Mouse (Mus musculus) layer of hippocampus, adult 6 months (tissue): ENCODE results near the gene Cd300ld3. TPM values are rescaled to one million over a fixed set of nuclear protein-coding genes. Genes with fewer than 3 reads are reported as not detected.

ENCODE experiments used
- long read RNA-seq, 2 experiments: library from polyadenylated mRNA; unstranded; transcript quantifications; one replicate each; pipeline ENCODE4 v2.0.0; 2019 to 2020
- polyA plus RNA-seq: library from polyadenylated mRNA; unstranded; fragments of <200 nt; fragmentation: Nextera tagmentation; gene quantifications from 2 replicates; pipeline ENCODE4 v1.2.3, GENCODE M21; 2021

Cd300ld3 gene
- polyA plus RNA-seq, result 0.87 and 1.1 TPM in 2 replicates
- long read RNA-seq, experiment 1, result 0 reads
- long read RNA-seq, experiment 2, result 0 reads

GRCm38 (mm10) chr11:115048259-115048658, at the start of gene Cd300ld3:
Gene Cd300ld3 (minus strand): TSS chr11:115048409.

GRCm38 (mm10) chr11:115091362-115091901, 43.2 kb upstream of the Cd300ld3 start, which contains the start of gene Rab37:
Gene Rab37 (plus strand): TSS chr11:115091431.

GRCm38 (mm10) chr11:115062077-115062476, 13.9 kb upstream of the Cd300ld3 start, which contains the start of gene Cd300e:
Gene Cd300e (minus strand): TSS chr11:115062177.

GRCm38 (mm10) chr11:115037669-115038068, 10.5 kb downstream of the Cd300ld3 start, which contains the start of gene Cd300ld5:
Gene Cd300ld5 (minus strand): TSS chr11:115037769.

DNA sequence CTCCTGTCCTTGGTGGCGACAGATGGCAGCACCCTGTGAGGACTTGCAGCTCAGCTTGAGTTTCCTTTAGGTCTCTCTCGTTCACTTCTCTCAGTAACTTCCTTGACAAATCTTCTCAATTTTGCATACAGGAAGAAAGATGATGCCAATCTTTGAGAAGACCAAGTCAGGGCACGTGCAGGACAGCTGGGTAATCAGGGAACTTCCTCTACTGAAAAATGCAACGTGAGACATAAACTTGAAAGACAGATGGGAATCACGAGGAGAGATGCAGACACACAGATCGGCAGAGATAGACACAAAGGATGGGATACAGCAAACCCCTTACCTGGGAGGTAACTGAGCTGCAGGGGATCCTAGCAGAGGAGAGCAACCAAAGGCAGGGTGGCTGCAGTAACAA, 21.3 kb downstream of the Cd300ld3 start, which contains the start of gene Cd300ld4:
Gene Cd300ld4 (minus strand): TSS at position 101 of the 400 bp plus-strand sequence.

GRCm38 (mm10) chr11:115016093-115016492, 32.1 kb downstream of the Cd300ld3 start, which contains the start of gene Cd300ld2:
Gene Cd300ld2 (minus strand): TSS chr11:115016193.

DNA sequence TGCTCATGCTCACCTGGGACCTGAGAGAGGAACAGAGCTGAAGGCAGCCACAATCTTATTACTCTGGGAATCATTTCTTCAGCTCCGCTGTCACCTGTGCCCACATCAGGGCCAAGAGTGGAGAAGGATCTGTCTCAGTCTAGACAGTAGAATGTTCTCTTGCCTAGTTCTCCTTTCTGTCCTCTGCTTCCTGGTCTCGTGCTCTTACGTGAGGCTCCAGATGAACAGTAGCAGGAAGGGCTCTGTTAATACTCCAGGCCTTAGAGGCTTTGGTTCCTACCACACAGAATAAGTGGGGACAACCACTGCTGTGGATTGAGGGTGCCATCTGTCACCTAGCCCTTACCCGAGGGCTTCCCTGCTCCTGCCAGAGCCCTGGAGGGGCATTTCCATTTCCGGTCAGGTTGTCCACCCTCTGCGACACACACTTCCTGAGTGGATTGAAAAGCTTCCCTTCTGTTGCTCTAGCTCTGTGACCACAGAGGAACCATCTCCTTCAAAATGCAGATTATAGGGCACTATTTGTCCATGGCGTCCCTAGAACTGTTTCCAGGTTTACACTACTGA, 46.7 kb downstream of the Cd300ld3 start, which contains the start of gene Cd300c2:
Gene Cd300c2 (minus strand): TSS at position 407 of the 567 bp plus-strand sequence.

Other genes with a start within 250 kb of the Cd300ld3 start
- not detected in 2 replicates for gene Gpr142, start 249.5 kb downstream of the Cd300ld3 start, polyA plus RNA-seq
- gene Gprc5c, start 197.3 kb downstream of the Cd300ld3 start, polyA plus RNA-seq, result 3.1 and 6.1 TPM in 2 replicates
- 0.95 and 1.2 TPM in 2 replicates for gene Cd300a, start 158.4 kb downstream of the Cd300ld3 start, polyA plus RNA-seq
- 0.05 TPM in 1 of 2 replicates, not detected in the other for gene Cd300lb, start 114.0 kb downstream of the Cd300ld3 start, polyA plus RNA-seq
- gene Cd300c, start 79.3 kb downstream of the Cd300ld3 start, polyA plus RNA-seq, result not detected in 2 replicates
- gene Cd300ld, start 58.5 kb downstream of the Cd300ld3 start, polyA plus RNA-seq, result 0.05 TPM in 1 of 2 replicates, not detected in the other
- gene Cd300c2, start 46.5 kb downstream of the Cd300ld3 start, polyA plus RNA-seq, result 5.0 and 6.7 TPM in 2 replicates
- not detected in 2 replicates for gene Cd300ld2, start 32.2 kb downstream of the Cd300ld3 start, polyA plus RNA-seq
- 0.82 and 2.2 TPM in 2 replicates for gene Cd300ld4, start 21.4 kb downstream of the Cd300ld3 start, polyA plus RNA-seq
- 0.44 and 0.52 TPM in 2 replicates for gene Cd300ld5, start 10.6 kb downstream of the Cd300ld3 start, polyA plus RNA-seq
- 0.06 TPM in 1 of 2 replicates, not detected in the other for gene Cd300e, start 13.8 kb upstream of the Cd300ld3 start, polyA plus RNA-seq
- 1.3 and 1.6 TPM in 2 replicates for gene Rab37, start 43.0 kb upstream of the Cd300ld3 start, polyA plus RNA-seq
- 0.11 TPM in 1 of 2 replicates, not detected in the other for gene Cd300lf, start 85.6 kb upstream of the Cd300ld3 start, polyA plus RNA-seq
- gene Slc9a3r1, start 114.9 kb upstream of the Cd300ld3 start, polyA plus RNA-seq, result 23.9 and 27.7 TPM in 2 replicates
- 23.0 and 28.3 TPM in 2 replicates for gene Tmem104, start 139.1 kb upstream of the Cd300ld3 start, polyA plus RNA-seq
- 40.7 and 42.7 TPM in 2 replicates for gene Nat9, start 139.4 kb upstream of the Cd300ld3 start, polyA plus RNA-seq
- gene Grin2c, start 218.8 kb upstream of the Cd300ld3 start, polyA plus RNA-seq, result 3.3 and 5.2 TPM in 2 replicates
- 8.5 and 10.7 TPM in 2 replicates for gene Fdxr, start 228.6 kb upstream of the Cd300ld3 start, polyA plus RNA-seq
- gene Fads6, start 249.3 kb upstream of the Cd300ld3 start, polyA plus RNA-seq, result 1.7 and 1.9 TPM in 2 replicates